Mouse (Mus musculus) kidney, adult 11 months (tissue): ENCODE measurements around the gene Fer1l5.

Experiments used
- DNase-seq: peaks from one replicate; pipeline ENCODE4 v3.0.0; 2022

The Fer1l5 gene

GRCm38 (mm10) chr1:36371934-36372845, at the start of gene Fer1l5:
Gene Fer1l5, plus strand, starts transcription at chr1:36372291.
- DNase-seq = no peak

GRCm38 (mm10) chr1:36323076-36323475, 49.0 kb upstream of the Fer1l5 start:
- DNase-seq = no peak

- peak; percentile 64 for DNase-seq
Observed at GRCm38 (mm10) chr1:36323746-36324448, 48.2 kb upstream of the Fer1l5 start.

GRCm38 (mm10) chr1:36325900-36326321, 46.2 kb upstream of the Fer1l5 start:
- no peak for DNase-seq

- DNase-seq = no peak
Observed at GRCm38 (mm10) chr1:36326815-36327214, 45.3 kb upstream of the Fer1l5 start.

- no peak for DNase-seq
Observed at GRCm38 (mm10) chr1:36331743-36332142, 40.3 kb upstream of the Fer1l5 start.

GRCm38 (mm10) chr1:36332955-36333887, 38.9 kb upstream of the Fer1l5 start:
- no peak for DNase-seq

GRCm38 (mm10) chr1:36342547-36342946, 29.5 kb upstream of the Fer1l5 start:
- no peak for DNase-seq

GRCm38 (mm10) chr1:36352351-36352750, 19.7 kb upstream of the Fer1l5 start:
- no peak for DNase-seq

- peak; percentile 69 for DNase-seq
Observed at GRCm38 (mm10) chr1:36356955-36357695, 15.0 kb upstream of the Fer1l5 start.

- DNase-seq = no peak
Observed at GRCm38 (mm10) chr1:36367698-36368097, 4.4 kb upstream of the Fer1l5 start.

- DNase-seq = peak; percentile 42
Observed at GRCm38 (mm10) chr1:36368112-36368968, 3.8 kb upstream of the Fer1l5 start.

- DNase-seq = peak; percentile 80
Observed at GRCm38 (mm10) chr1:36368969-36369645, 3.0 kb upstream of the Fer1l5 start, which contains the start of gene Kansl3. Gene Kansl3, minus strand, starts transcription at chr1:36369181.

- no peak for DNase-seq
Observed at GRCm38 (mm10) chr1:36370918-36371317, 1.2 kb upstream of the Fer1l5 start.

GRCm38 (mm10) chr1:36378880-36379279, 6.8 kb downstream of the Fer1l5 start:
- no peak for DNase-seq

GRCm38 (mm10) chr1:36379582-36379981, 7.5 kb downstream of the Fer1l5 start:
- no peak for DNase-seq

GRCm38 (mm10) chr1:36397041-36397440, 24.9 kb downstream of the Fer1l5 start:
- DNase-seq = no peak

- DNase-seq = no peak
Observed at GRCm38 (mm10) chr1:36401509-36401908, 29.4 kb downstream of the Fer1l5 start.

GRCm38 (mm10) chr1:36404531-36404930, 32.4 kb downstream of the Fer1l5 start:
- no peak for DNase-seq

GRCm38 (mm10) chr1:36429511-36429910, 57.4 kb downstream of the Fer1l5 start:
- DNase-seq = no peak
